Mouse (Mus musculus): ENCODE measurements at regions not wholly inside any gene's neighbourhood (a gene's known extent, or its start where the extent isn't known, plus 50 kb on each side); places are given as distances from the start of the nearest gene placed in this dataset.

DNA sequence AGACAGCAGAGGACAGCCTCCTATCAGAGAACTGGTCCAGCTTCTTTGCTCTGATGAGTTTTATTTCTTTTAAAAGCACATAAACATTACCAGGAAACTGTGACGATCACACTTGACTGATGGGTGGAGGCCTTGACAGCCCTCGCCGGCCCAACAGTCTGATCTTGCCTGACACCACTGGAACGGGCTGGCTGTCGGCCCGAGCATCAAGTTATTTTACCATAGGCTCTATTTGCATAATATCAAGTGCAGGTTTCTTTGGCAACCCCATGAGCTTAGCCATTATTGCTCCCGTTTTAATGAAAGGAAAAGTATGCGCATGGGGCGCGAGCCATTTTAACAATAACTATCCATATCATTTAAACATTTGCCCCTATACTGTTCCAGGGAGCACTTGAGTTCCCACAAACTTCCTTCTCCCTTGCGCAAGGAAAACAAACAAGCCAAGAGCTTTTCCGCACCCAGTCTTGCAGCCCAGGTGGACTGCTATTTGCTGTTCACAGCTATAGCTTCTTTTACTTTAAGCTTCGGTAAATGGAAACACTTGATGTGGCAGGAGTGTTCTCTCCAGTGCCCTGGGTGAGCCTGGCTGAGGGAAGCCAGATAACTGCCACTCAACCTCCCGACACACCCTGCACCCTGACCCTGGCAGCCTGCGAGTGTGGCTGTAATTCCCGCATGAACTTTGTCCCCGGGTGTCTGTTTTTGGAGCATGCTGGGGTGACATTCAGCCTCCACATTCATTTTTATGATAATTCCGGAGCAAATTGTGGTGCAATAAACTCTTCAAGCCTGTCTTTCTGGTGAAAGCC, 71.6 kb downstream of the Tex29 start:
- TF ChIP-seq CTCF (IDR thresholded peaks at IDR 0.05; ENCODE audit: low read depth, low read length): no peak
- TF ChIP-seq POLR2A (IDR thresholded peaks at IDR 0.05; ENCODE audit: extremely low read depth, insufficient read depth, low read length): no peak
